Mouse (Mus musculus) lung, postnatal 0 days (tissue): ENCODE results near the gene Fam193a. TPM values are rescaled to one million over a fixed set of nuclear protein-coding genes. Genes with fewer than 3 reads are reported as not detected.

Experiments used
- ATAC-seq: fragments of 200-750 bp; cut with Nextera tagmentation; 2 replicates; pipeline ENCODE4 v1.8.0; 2017; ENCODE audit warnings: moderate library complexity
- DNase-seq: peaks from one replicate; pipeline ENCODE4 v3.0.0-alpha.2; 2016; ENCODE audit warnings: low spot score
- H3K27ac ChIP-seq: fragments of 300-500 bp; sonication (generic); 2 replicates; pipeline ENCODE4 v1.5.1; 2014; ENCODE audit warnings: antibody characterized with exemption, mild to moderate bottlenecking, low read length, mixed read lengths
- H3K27me3 ChIP-seq: fragments of 300-500 bp; sonication (generic); replicated peaks from 2 replicates; pipeline ENCODE4 v1.6.1; 2014; ENCODE audit warnings: low read length, mixed read lengths; ENCODE audit not compliant: insufficient read depth
- H3K36me3 ChIP-seq: fragments of 300-500 bp; sonication (generic); 2 replicates; pipeline ENCODE4 v1.6.1; 2014; ENCODE audit warnings: low read length, mixed read lengths; ENCODE audit not compliant: insufficient read depth
- H3K4me1 ChIP-seq: fragments of 300-500 bp; sonication (generic); 2 replicates; pipeline ENCODE4 v1.6.1; 2014; ENCODE audit warnings: antibody characterized with exemption, low read depth, low read length, mixed read lengths; ENCODE audit not compliant: insufficient read depth
- H3K4me2 ChIP-seq: fragments of 300-500 bp; sonication (generic); replicated peaks from 2 replicates; pipeline ENCODE4 v1.6.1; 2014; ENCODE audit warnings: low read depth, mild to moderate bottlenecking, low read length, moderate library complexity, mixed read lengths
- H3K4me3 ChIP-seq: fragments of 300-500 bp; sonication (generic); 2 replicates; pipeline ENCODE4 v1.5.1; 2014; ENCODE audit warnings: low read depth, low read length
- H3K9ac ChIP-seq: fragments of 300-500 bp; sonication (generic); replicated peaks from 2 replicates; pipeline ENCODE4 v1.6.1; 2014; ENCODE audit warnings: low read depth, mild to moderate bottlenecking
- H3K9me3 ChIP-seq: fragments of 300-500 bp; sonication (generic); 2 replicates; pipeline ENCODE4 v1.6.1; 2016; ENCODE audit warnings: low read length, mixed read lengths
- CTCF ChIP-seq: IDR thresholded peaks from 2 replicates; pipeline ENCODE4 v1.5.1; 2016; ENCODE audit warnings: antibody characterized with exemption, mild to moderate bottlenecking
- EP300 ChIP-seq: IDR thresholded peaks from 2 replicates; pipeline ENCODE4 v1.6.1; 2016; ENCODE audit warnings: antibody characterized with exemption, mild to moderate bottlenecking, control low read depth
- WGBS: fragments of 180-500 bp; shearing (Covaris S2); extraction: QIAGEN DNeasy Blood & Tissue Kit; methylation state at CpG from one replicate; pipeline ENCODE4 v1.1.7; 2014; 5-methylcytosine and 5-hydroxymethylcytosine counted together
- polyA plus RNA-seq: library from polyadenylated mRNA; unstranded; fragments of >200 nt; fragmentation: Nextera tagmentation; extraction: Ambion mirVana; gene quantifications from 2 replicates; pipeline ENCODE4 v1.2.1, GENCODE M21; 2015

The Fam193a gene
- polyA plus RNA-seq, 1 experiment from 2014 or later: 7.9 TPM

GRCm38 (mm10) chr5:34525663-34526476 lies 156.1 kb downstream of the Fam193a start, which contains the start of gene Sh3bp2:
TSS of gene Sh3bp2 (plus strand) at chr5:34525838.
- Histone ChIP-seq H3K36me3 (no peaks in the 10 kb centered on the region), H3K27ac (peak within 1 kb of the TSS; percentile 69), H3K4me3 (peak within 1 kb of the TSS; percentile 49), H3K4me1 (no peaks in the 10 kb centered on the region; the same call in 1 of the 2 replicates), H3K4me2 (peak within 1 kb of the TSS; percentile 66), H3K9me3 (no peaks in the 10 kb centered on the region), H3K9ac (0 out of 2 replicates have a peak within 1 kb of the TSS, but pooled peaks have one; percentile 27), H3K27me3 (no peaks in the 10 kb centered on the region)
- DNase-seq (peak; percentile 96), ATAC-seq (peak; percentile 98)
- 2% methylated on average over 36 of the region's 38 CpGs for whole genome bisulfite sequencing
- TF ChIP-seq CTCF (peak; percentile 45), EP300 (no peak)

- Histone ChIP-seq H3K27me3 (no peaks in the 10 kb centered on the region), H3K36me3 (no peaks in the 10 kb centered on the region), H3K4me2 (peak overlapping the region; percentile 66), H3K4me1 (no peaks in the 10 kb centered on the region; the same call in 1 of the 2 replicates), H3K4me3 (peak overlapping the region; percentile 49), H3K9me3 (no peaks in the 10 kb centered on the region), H3K27ac (0 out of 2 replicates have a peak overlapping the region, but pooled peaks have one; percentile 69), H3K9ac (no peak overlapping the region)
- DNase-seq (no peak), ATAC-seq (no peak)
- 52% methylated on average over 5 of the region's 5 CpGs for WGBS
- TF ChIP-seq CTCF: no peak
- TF ChIP-seq EP300: no peak
These were observed 156.7 kb downstream of the Fam193a start for GRCm38 (mm10) chr5:34526477-34526775.

- H3K4me1 ChIP-seq: no peaks in the 10 kb centered on the region; the same call in 1 of the 2 replicates
- 91% methylated on average over 2 of the region's 2 CpGs for WGBS
- ATAC-seq: no peak
These were observed 157.6 kb downstream of the Fam193a start for GRCm38 (mm10) chr5:34527352-34527751.

GRCm38 (mm10) chr5:34528724-34529123 lies 159.0 kb downstream of the Fam193a start:
- no peaks in the 10 kb centered on the region for H3K9me3 ChIP-seq
- TF ChIP-seq CTCF: no peak
- TF ChIP-seq EP300: no peak
- H3K27ac ChIP-seq: no peak overlapping the region
- no peak overlapping the region for H3K4me2 ChIP-seq
- H3K4me1 ChIP-seq: no peaks in the 10 kb centered on the region; the same call in 1 of the 2 replicates
- H3K9ac ChIP-seq: no peak overlapping the region
- DNase-seq (no peak), ATAC-seq (no peak)
- H3K4me3 ChIP-seq: no peak overlapping the region
- WGBS: 72% methylated on average over 5 of the region's 5 CpGs
- H3K36me3 ChIP-seq: no peaks in the 10 kb centered on the region
- no peaks in the 10 kb centered on the region for H3K27me3 ChIP-seq

More at GRCm38 (mm10) chr5:34527352-34527751, 157.6 kb downstream of the Fam193a start:
- Histone ChIP-seq H3K27me3 (no peaks in the 10 kb centered on the region), H3K4me2 (no peak overlapping the region), H3K36me3 (no peaks in the 10 kb centered on the region), H3K27ac (no peak overlapping the region), H3K9me3 (no peaks in the 10 kb centered on the region), H3K9ac (no peak overlapping the region), H3K4me3 (no peak overlapping the region)
- DNase-seq: no peak
- no peak for TF ChIP-seq CTCF
- no peak for TF ChIP-seq EP300

GRCm38 (mm10) chr5:34530116-34530515 lies 160.4 kb downstream of the Fam193a start:
- Histone ChIP-seq H3K27me3 (no peaks in the 10 kb centered on the region), H3K4me3 (no peak overlapping the region), H3K9me3 (no peaks in the 10 kb centered on the region), H3K9ac (no peak overlapping the region), H3K4me1 (no peaks in the 10 kb centered on the region; the same call in 1 of the 2 replicates), H3K4me2 (no peak overlapping the region), H3K36me3 (no peaks in the 10 kb centered on the region), H3K27ac (no peak overlapping the region)
- WGBS: 44% methylated on average over 5 of the region's 5 CpGs
- TF ChIP-seq CTCF: no peak
- no peak for TF ChIP-seq EP300
- ATAC-seq (no peak), DNase-seq (no peak)

GRCm38 (mm10) chr5:34530687-34531086 lies 161.0 kb downstream of the Fam193a start:
- DNase-seq (no peak), ATAC-seq (no peak)
- no peak overlapping the region for H3K9ac ChIP-seq
- WGBS: 41% methylated on average over 4 of the region's 4 CpGs
- no peaks in the 10 kb centered on the region for H3K36me3 ChIP-seq
- H3K27ac ChIP-seq: 0 out of 2 replicates have a peak overlapping the region, but pooled peaks have one; percentile 2
- no peak for TF ChIP-seq CTCF
- no peak for TF ChIP-seq EP300
- no peaks in the 10 kb centered on the region for H3K9me3 ChIP-seq
- H3K27me3 ChIP-seq: no peaks in the 10 kb centered on the region
- no peak overlapping the region for H3K4me2 ChIP-seq
- no peak overlapping the region for H3K4me3 ChIP-seq
- H3K4me1 ChIP-seq: no peaks in the 10 kb centered on the region; the same call in 1 of the 2 replicates
